Mouse (Mus musculus) megakaryocyte, embryonic 14.5 days (primary cell): ENCODE results near the gene Shld1.

Experiments
- FLI1 ChIP-seq: IDR thresholded peaks from 2 replicates; pipeline ENCODE4 v1.6.1; 2012; ENCODE audit warnings: low read length, inconsistent platforms, mixed read lengths
- GATA1 ChIP-seq: IDR thresholded peaks from 3 replicates; pipeline ENCODE4 v1.6.1; 2012; ENCODE audit warnings: mixed read lengths, low read length, inconsistent platforms, borderline replicate concordance

DNA sequence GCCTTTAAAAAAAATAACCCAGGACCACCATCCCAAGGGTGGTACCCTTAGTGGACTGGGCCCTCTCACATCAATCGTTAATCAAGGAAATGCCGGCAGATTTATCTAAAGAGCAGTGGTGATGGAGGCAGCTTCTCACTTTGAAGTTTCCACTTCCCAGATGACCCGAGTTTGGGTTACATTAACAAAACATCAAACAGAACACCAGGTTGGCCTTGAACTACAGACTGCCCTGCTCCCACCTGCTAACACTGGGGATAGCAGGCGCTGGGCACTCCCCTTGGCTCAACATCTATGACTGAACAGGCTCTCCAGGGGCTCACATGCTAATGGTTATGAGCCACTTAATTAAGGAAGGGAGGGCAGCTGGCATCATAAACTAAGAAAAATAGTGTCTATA lies 10.6 kb upstream of the Shld1 start:
- TF ChIP-seq GATA1 = no peak
- no peak for TF ChIP-seq FLI1
